Mouse (Mus musculus) liver, embryonic 13.5 days (tissue): Measurements from ENCODE around the gene Fads2. TPM values are rescaled to one million over a fixed set of nuclear protein-coding genes. Genes with fewer than 3 reads are reported as not detected.

Experiments
- ATAC-seq: fragments of 200-750 bp; cut with Nextera tagmentation; 2 replicates; pipeline ENCODE4 v1.8.0; 2017; ENCODE audit warnings: low read depth, mild to moderate bottlenecking, moderate number of reproducible peaks, moderate library complexity
- DNase-seq: peaks from one replicate; pipeline ENCODE4 v3.0.0; 2022
- H3K27ac ChIP-seq: fragments of 300-500 bp; sonication (generic); 2 replicates; pipeline ENCODE4 v1.5.1; 2015; ENCODE audit warnings: moderate library complexity, mild to moderate bottlenecking, inconsistent platforms
- H3K27me3 ChIP-seq: fragments of 300-500 bp; sonication (generic); 2 replicates; pipeline ENCODE4 v1.6.1; 2015; ENCODE audit warnings: mild to moderate bottlenecking, inconsistent platforms
- H3K36me3 ChIP-seq: fragments of 300-500 bp; sonication (generic); 2 replicates; pipeline ENCODE4 v1.6.1; 2015; ENCODE audit warnings: mild to moderate bottlenecking, inconsistent platforms
- H3K4me1 ChIP-seq: fragments of 300-500 bp; sonication (generic); replicated peaks from 2 replicates; pipeline ENCODE4 v1.6.1; 2015; ENCODE audit warnings: inconsistent platforms
- H3K4me2 ChIP-seq: fragments of 300-500 bp; sonication (generic); 2 replicates; pipeline ENCODE4 v1.6.1; 2015; ENCODE audit warnings: inconsistent platforms, mild to moderate bottlenecking, moderate library complexity
- H3K4me3 ChIP-seq: fragments of 300-500 bp; sonication (generic); replicated peaks from 2 replicates; pipeline ENCODE4 v1.5.1; 2015; ENCODE audit warnings: mild to moderate bottlenecking, inconsistent platforms
- H3K9ac ChIP-seq: fragments of 300-500 bp; sonication (generic); 2 replicates; pipeline ENCODE4 v1.6.1; 2015; ENCODE audit warnings: mild to moderate bottlenecking, inconsistent platforms
- H3K9me3 ChIP-seq: fragments of 300-500 bp; sonication (generic); replicated peaks from 2 replicates; pipeline ENCODE4 v1.6.1; 2016; ENCODE audit warnings: inconsistent platforms
- WGBS: fragments of 180-500 bp; shearing (Covaris S2); methylation state at CpG from one replicate; pipeline ENCODE4 v1.1.7; 2015; ENCODE audit not compliant: insufficient replicate concordance; 5-methylcytosine and 5-hydroxymethylcytosine counted together
- polyA plus RNA-seq: library from polyadenylated mRNA; unstranded; fragments of >200 nt; fragmentation: Nextera tagmentation; extraction: Ambion mirVana; gene quantifications from 2 replicates; pipeline ENCODE4 v1.2.1, GENCODE M21; 2015

Gene Fads2
- polyA plus RNA-seq, 1 experiment from 2014 or later = 66.8 TPM

DNA sequence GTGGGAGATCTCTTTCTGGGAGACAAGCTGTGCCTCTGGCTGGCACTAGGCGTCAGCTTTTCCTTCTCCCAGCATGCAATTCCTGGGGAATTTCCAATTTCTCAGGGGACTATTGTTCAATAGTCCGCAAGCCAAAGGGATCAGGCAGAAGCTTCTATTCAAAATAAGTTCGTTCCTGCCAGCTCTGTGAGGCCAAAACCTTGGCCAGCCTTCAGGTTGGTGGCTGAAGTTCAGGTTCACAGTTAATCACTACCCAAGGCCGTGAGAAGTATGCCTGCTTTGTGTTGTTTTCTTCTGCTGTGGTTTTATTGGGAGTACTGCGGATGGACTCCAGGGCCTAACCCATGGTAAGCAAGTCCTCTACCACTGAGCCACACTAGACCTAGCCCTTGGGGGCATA, 30.4 kb downstream of the Fads2 start:
- Histone ChIP-seq H3K36me3 (peaks cover 96% of the 10 kb centered on the region), H3K9me3 (no peaks in the 10 kb centered on the region), H3K4me1 (peaks cover 14% of the 10 kb centered on the region), H3K27ac (no peak overlapping the region), H3K27me3 (no peaks in the 10 kb centered on the region), H3K4me2 (no peak overlapping the region), H3K9ac (no peak overlapping the region), H3K4me3 (no peak overlapping the region)
- ATAC-seq (no peak), DNase-seq (no peak)
- WGBS = 79% methylated on average over 5 of the region's 5 CpGs

DNA sequence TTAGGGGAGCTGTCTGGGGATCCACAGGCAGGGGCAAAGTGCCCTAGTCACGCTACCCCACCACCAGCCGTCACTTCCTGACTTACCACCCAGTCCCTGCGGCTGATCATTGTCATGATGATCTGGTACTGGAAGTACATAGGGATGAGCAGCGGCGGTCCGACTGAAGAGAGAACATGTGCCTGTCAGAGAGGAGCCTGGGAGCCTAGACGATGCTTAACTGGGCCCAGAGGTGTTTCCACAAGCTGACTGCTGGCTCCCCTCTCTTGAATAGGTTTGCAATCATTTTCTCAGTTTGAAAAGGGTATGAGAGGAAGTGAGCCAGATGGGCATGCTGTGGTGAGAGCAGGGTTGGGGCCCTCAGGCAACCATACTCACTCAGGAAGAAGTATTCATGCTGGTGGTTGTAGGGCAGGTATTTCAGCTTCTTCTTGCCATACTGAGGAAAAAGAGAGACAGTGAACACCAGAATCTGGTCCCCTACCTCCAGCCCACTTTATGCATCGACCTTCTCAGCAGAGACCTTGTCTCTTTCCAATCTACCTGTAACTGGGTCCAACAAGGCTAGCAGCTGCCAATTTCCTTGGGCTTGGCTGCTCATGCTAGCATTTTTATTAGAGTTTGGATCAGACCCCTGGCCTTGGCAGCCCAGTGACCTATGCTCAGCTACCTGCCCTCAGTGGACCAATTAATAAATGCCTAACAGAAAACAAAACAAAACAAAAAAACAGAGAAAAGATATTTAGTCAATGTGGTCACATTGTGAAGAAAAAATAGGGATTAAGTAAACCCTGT, 31.2 kb downstream of the Fads2 start:
- H3K27me3 ChIP-seq = no peaks in the 10 kb centered on the region
- ATAC-seq (no peak), DNase-seq (no peak)
- no peak overlapping the region for H3K4me3 ChIP-seq
- H3K4me1 ChIP-seq = peaks cover 21% of the 10 kb centered on the region
- no peak overlapping the region for H3K4me2 ChIP-seq
- H3K36me3 ChIP-seq = peaks cover 95% of the 10 kb centered on the region
- no peak overlapping the region for H3K9ac ChIP-seq
- no peaks in the 10 kb centered on the region for H3K9me3 ChIP-seq
- no peak overlapping the region for H3K27ac ChIP-seq
- 80% methylated on average over 8 of the region's 8 CpGs for WGBS

DNA sequence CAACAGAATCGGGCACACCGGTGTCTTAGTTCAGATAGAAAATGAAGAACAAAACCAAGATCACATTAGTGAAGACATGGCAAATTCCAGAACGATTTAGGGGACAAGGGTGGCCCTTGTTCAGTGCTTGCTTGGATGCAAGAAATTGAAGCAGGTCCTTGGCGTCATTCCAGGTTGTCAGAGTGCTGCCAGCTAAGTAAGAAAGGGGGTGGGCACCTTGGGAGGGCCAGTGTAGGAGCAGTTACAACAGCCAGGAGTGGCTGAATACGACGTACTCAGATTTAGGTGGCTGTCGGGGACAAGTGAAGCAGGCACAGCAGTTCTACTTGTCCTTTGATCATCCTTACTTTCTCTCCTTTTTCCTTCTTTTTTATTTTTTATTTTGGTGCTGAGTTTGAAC, 33.8 kb downstream of the Fads2 start:
- ATAC-seq (no peak), DNase-seq (no peak)
- no peak overlapping the region for H3K4me2 ChIP-seq
- H3K27ac ChIP-seq = no peak overlapping the region
- H3K4me3 ChIP-seq = no peak overlapping the region
- no peaks in the 10 kb centered on the region for H3K9me3 ChIP-seq
- H3K4me1 ChIP-seq = peaks cover 40% of the 10 kb centered on the region
- H3K36me3 ChIP-seq = peaks cover 95% of the 10 kb centered on the region
- 72% methylated on average over 7 of the region's 7 CpGs for WGBS
- H3K27me3 ChIP-seq = no peaks in the 10 kb centered on the region
- H3K9ac ChIP-seq = no peak overlapping the region

DNA sequence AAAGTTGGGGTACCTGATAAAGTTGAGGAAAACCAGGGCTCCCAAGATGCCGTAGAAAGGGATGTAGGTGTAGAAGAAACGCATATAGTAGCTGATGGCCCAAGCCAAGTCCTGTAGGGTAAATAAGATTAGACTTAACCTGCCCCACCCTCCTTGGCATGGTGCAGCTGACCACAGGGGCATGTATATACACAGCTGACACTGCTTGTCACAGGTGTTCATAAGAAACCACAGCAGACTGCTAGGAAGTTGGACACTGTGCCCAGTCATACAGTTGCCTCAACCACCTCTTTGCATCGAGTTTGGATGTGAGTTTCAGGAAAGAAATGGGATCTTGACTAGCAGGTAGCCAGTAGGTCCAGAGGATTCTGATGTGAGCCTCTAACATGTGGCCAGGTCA, 35.0 kb downstream of the Fads2 start:
- Histone ChIP-seq H3K27ac (peak overlapping the region; percentile 66; the same call in 1 of the 2 replicates), H3K9ac (no peak overlapping the region; the same call in 1 of the 2 replicates), H3K4me3 (no peak overlapping the region), H3K27me3 (no peaks in the 10 kb centered on the region), H3K9me3 (no peaks in the 10 kb centered on the region), H3K36me3 (peaks cover 95% of the 10 kb centered on the region), H3K4me1 (peaks cover 52% of the 10 kb centered on the region), H3K4me2 (no peak overlapping the region)
- DNase-seq (no peak), ATAC-seq (no peak)
- 62% methylated on average over 3 of the region's 3 CpGs for WGBS

DNA sequence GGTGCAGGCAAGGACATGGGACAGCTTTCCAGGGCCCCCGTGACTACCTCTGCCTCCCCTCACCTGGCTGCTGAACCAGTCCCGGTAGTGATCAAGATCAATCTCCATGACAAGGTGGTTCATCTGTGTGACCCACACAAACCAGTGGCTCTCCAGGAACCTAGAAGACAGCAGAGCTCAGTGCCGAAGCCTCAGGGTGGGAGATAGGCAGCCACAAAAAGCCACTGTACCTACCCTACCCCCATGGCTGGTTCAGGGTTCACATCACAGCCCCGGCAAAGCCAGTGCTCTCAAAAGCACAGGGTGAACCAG, 35.4 kb downstream of the Fads2 start:
- ATAC-seq (no peak), DNase-seq (no peak)
- H3K27ac ChIP-seq = peak overlapping the region; percentile 66
- no peaks in the 10 kb centered on the region for H3K9me3 ChIP-seq
- peaks cover 91% of the 10 kb centered on the region for H3K36me3 ChIP-seq
- no peaks in the 10 kb centered on the region for H3K27me3 ChIP-seq
- no peak overlapping the region for H3K4me3 ChIP-seq
- WGBS = 59% methylated on average over 4 of the region's 4 CpGs
- no peak overlapping the region for H3K4me2 ChIP-seq
- peaks cover 56% of the 10 kb centered on the region for H3K4me1 ChIP-seq
- H3K9ac ChIP-seq = no peak overlapping the region

DNA sequence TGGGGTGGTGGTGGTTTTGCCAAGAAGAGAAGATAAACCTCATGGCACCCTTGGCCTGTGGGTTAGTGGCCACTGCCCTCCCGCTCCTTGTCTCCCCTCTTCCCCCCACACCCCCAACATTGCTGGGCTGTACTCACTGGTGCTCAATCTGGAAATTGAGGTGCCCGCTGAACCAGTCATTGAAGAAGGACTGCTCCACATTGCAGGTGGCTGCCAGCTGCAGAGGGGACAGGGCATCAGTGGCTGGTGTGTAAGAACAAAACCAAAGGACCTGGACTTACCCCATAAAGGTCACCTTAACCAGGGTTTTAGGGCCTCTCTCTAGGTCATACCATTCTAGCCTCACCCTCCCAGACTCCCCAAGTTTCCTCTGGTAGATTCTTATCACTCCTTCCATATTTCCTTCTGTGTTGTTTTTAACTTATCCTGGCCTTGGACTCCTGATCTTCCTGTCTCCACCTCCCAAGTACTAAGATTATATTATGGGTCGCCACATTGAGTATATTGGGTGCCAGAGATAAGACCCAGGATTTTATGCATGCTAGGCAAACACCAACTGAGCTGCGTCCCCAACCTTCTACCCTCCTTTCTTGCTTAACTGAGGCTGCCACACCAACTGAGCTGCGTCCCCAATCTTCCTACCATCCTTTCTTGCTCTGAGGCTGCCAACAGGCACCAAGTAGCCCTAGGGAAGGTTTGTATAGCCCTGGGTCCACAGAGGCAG, 35.9 kb downstream of the Fads2 start:
- peaks cover 61% of the 10 kb centered on the region for H3K4me1 ChIP-seq
- ATAC-seq (peak; percentile 34), DNase-seq (no peak)
- 30% methylated on average over 5 of the region's 5 CpGs for WGBS
- H3K4me3 ChIP-seq = no peak overlapping the region
- H3K9me3 ChIP-seq = no peaks in the 10 kb centered on the region
- H3K27me3 ChIP-seq = no peaks in the 10 kb centered on the region
- H3K9ac ChIP-seq = no peak overlapping the region; the same call in 1 of the 2 replicates
- H3K27ac ChIP-seq = peak overlapping the region; percentile 66
- H3K4me2 ChIP-seq = no peak overlapping the region
- peaks cover 87% of the 10 kb centered on the region for H3K36me3 ChIP-seq

DNA sequence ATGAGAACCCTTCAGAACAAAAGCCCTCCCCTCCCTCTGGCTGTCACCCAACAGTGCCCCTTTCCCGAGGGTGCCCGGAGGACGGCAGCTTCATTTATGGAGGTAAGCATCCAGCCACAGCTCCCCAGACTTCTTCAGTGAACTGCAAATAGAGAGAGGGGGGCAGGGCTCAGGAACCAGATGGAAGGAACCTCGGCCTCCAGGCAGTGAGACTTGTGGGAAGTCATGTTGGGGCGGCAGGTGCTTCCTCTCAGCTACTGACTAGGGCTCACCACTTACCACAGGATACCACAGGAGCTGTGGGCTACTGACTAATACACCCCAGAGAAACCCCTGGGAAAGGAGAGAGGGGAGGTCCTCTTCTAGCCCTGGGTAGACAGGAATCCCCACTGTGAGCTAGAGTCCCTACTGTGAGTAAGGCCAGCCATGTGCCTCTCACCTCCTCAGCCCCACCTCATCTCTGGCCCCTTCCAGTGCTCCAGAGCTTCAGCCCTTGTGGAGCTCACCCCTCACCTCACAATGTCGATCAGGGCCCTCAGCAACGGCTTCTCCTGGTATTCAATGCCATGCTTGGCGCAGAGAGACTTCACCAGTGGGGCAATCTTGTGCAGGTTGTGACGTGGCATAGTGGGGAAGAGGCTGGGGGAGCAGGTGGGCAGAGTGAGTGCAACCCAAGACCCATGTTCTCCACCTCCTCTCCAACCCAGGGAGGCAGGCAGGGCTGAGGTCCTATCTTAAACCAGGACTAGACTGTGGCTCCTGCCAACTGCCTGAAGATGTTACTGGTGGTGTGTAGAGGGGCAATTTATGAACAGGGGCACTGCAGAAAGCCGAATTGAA, 37.2 kb downstream of the Fads2 start:
- Histone ChIP-seq H3K4me1 (peaks cover 73% of the 10 kb centered on the region), H3K27ac (peak overlapping the region; percentile 64), H3K9me3 (no peaks in the 10 kb centered on the region), H3K9ac (no peak overlapping the region), H3K4me2 (no peak overlapping the region), H3K27me3 (no peaks in the 10 kb centered on the region), H3K36me3 (peaks cover 75% of the 10 kb centered on the region), H3K4me3 (no peak overlapping the region)
- no peak for DNase-seq
- WGBS = 51% methylated on average over 10 of the region's 10 CpGs
- ATAC-seq = no peak

DNA sequence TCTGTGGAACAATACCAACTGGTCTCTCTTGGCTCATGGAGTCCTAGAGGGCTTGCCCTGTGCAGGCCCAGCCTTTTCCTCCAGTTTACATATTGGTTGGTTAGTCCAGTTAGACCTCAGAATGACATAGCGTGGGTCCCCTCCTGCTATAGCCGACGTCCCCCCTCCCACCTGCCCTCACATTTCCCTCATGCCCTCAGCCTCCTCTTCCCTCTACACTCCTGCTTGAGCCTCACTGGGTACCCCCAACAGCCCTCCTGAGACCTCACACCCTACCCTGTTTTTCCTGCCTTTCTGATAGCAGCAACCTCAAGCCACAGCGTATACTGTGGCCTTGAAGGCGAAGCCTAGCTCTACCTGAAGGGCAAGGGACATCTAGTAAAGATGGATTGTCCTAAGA, 38.7 kb downstream of the Fads2 start:
- Histone ChIP-seq H3K4me3 (no peak overlapping the region), H3K4me1 (peaks cover 86% of the 10 kb centered on the region), H3K27ac (no peak overlapping the region), H3K36me3 (peaks cover 61% of the 10 kb centered on the region), H3K9me3 (no peaks in the 10 kb centered on the region), H3K4me2 (no peak overlapping the region), H3K27me3 (no peaks in the 10 kb centered on the region), H3K9ac (no peak overlapping the region)
- no peak for DNase-seq
- ATAC-seq = no peak
- 59% methylated on average over 5 of the region's 5 CpGs for WGBS

DNA sequence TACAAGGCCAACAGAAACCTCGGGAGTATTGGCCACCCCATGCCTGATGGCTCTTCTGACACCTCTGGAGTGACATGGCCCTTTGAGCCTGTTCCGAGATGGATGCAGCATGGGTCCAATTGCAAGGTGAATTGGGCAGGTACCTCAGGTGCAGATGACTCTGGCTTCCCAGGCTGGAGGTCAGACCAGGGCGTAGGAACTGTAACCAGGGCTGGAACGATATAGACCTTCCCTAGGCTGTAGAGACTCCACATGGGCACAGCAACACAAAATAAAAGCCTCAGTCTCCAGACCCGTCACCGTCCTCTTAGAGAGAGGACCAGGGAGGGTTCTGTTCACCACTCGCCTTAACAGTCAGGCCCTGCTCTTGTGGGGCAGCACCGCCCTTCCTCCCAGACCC, 39.3 kb downstream of the Fads2 start:
- Histone ChIP-seq H3K27me3 (no peaks in the 10 kb centered on the region), H3K9ac (no peak overlapping the region), H3K36me3 (peaks cover 55% of the 10 kb centered on the region), H3K4me2 (no peak overlapping the region), H3K4me3 (no peak overlapping the region), H3K9me3 (no peaks in the 10 kb centered on the region), H3K27ac (no peak overlapping the region), H3K4me1 (peaks cover 85% of the 10 kb centered on the region)
- DNase-seq (no peak), ATAC-seq (no peak)
- WGBS = 76% methylated on average over 8 of the region's 8 CpGs

DNA sequence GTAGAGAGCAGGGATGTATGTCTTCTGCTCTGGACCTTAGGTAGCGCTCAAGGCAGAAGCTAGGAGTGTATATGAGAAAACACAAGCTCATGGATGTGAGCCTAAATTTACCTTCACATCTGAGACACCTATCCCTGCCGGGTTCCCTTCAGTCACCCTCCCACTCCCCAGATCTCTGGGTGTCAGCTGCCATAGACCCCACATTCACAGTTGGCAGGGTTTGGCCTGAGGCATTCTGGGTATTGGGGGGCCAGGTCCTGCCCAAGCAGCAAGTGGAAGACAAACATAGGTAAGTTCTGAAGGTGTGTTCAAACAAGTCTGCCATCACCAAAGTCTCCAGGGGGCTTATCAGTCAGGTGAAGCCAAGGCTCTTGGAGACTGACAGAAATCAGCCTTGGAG, 39.9 kb downstream of the Fads2 start:
- H3K27ac ChIP-seq = peak overlapping the region; percentile 83

More for the DNA sequence above, 39.9 kb downstream of the Fads2 start:
- WGBS = 81% methylated on average over 2 of the region's 2 CpGs
- DNase-seq = no peak
- peaks cover 83% of the 10 kb centered on the region for H3K4me1 ChIP-seq
- H3K36me3 ChIP-seq = peaks cover 50% of the 10 kb centered on the region
- H3K4me3 ChIP-seq = no peak overlapping the region
- H3K27me3 ChIP-seq = no peaks in the 10 kb centered on the region
- H3K9ac ChIP-seq = 0 out of 2 replicates have a peak overlapping the region, but pooled peaks have one; percentile 57
- ATAC-seq = no peak
- H3K4me2 ChIP-seq = no peak overlapping the region
- H3K9me3 ChIP-seq = no peaks in the 10 kb centered on the region
